Mouse (Mus musculus) hindlimb bud, embryonic 11.5 days (tissue): ENCODE measurements around the gene Piwil1.
"Not testable (repeated sequence)": the region's sequence is repeated elsewhere in the genome, so short reads cannot be mapped to it uniquely, and the experiment has no call there.

Experiments
- DNase-seq: peaks from one replicate; pipeline ENCODE4 v3.0.0-alpha.2; 2012; ENCODE audit warnings: low read depth, low spot score; ENCODE audit errors: extremely low spot score

The Piwil1 gene

GRCm38 (mm10) chr5:128708929-128709328 is 6.6 kb downstream of the Piwil1 start:
- DNase-seq: no peak

GRCm38 (mm10) chr5:128710596-128710995 is 8.3 kb downstream of the Piwil1 start:
- DNase-seq: no peak

GRCm38 (mm10) chr5:128711847-128712246 is 9.5 kb downstream of the Piwil1 start:
- no peak for DNase-seq

GRCm38 (mm10) chr5:128715171-128715570 is 12.8 kb downstream of the Piwil1 start:
- DNase-seq: no peak

- not testable (repeated sequence) for DNase-seq
Measured at GRCm38 (mm10) chr5:128720461-128720860, 18.1 kb downstream of the Piwil1 start.

GRCm38 (mm10) chr5:128729341-128729740 is 27.0 kb downstream of the Piwil1 start:
- no peak for DNase-seq

- no peak for DNase-seq
Measured at GRCm38 (mm10) chr5:128730634-128731033, 28.3 kb downstream of the Piwil1 start.

- DNase-seq: no peak
Measured at GRCm38 (mm10) chr5:128732416-128733014, 30.2 kb downstream of the Piwil1 start.

- peak; percentile 90 for DNase-seq
Measured at GRCm38 (mm10) chr5:128733955-128734354, 31.6 kb downstream of the Piwil1 start.

- DNase-seq: no peak
Measured at GRCm38 (mm10) chr5:128735921-128736320, 33.6 kb downstream of the Piwil1 start.

- DNase-seq: no peak
Measured at GRCm38 (mm10) chr5:128739168-128739837, 37.0 kb downstream of the Piwil1 start.

GRCm38 (mm10) chr5:128739838-128740171 is 37.5 kb downstream of the Piwil1 start:
- no peak for DNase-seq

- no peak for DNase-seq
Measured at GRCm38 (mm10) chr5:128744351-128744750, 42.0 kb downstream of the Piwil1 start.

GRCm38 (mm10) chr5:128745206-128745605 is 42.9 kb downstream of the Piwil1 start:
- no peak for DNase-seq

GRCm38 (mm10) chr5:128746261-128746660 is 43.9 kb downstream of the Piwil1 start:
- DNase-seq: no peak

GRCm38 (mm10) chr5:128761118-128761517 is 58.8 kb downstream of the Piwil1 start:
- no peak for DNase-seq

GRCm38 (mm10) chr5:128769026-128769631 is 66.8 kb downstream of the Piwil1 start:
- no peak for DNase-seq

- DNase-seq: no peak
Measured at GRCm38 (mm10) chr5:128776386-128776785, 74.1 kb downstream of the Piwil1 start.

- no peak for DNase-seq
Measured at GRCm38 (mm10) chr5:128781621-128782020, 79.3 kb downstream of the Piwil1 start.

GRCm38 (mm10) chr5:128800592-128800991 is 98.3 kb downstream of the Piwil1 start:
- DNase-seq: no peak
